Mouse (Mus musculus) adrenal gland, postnatal 36 days (tissue): ENCODE data around the gene Gm39653. TPM values are rescaled to one million over a fixed set of nuclear protein-coding genes. Genes with fewer than 3 reads are reported as not detected.

ENCODE experiments used
- total RNA-seq, 2 experiments: library from RNA; stranded (reverse); gene quantifications; 2 replicates each; pipeline ENCODE4 v1.2.3; 2021

Gm39653 gene
- total RNA-seq, 2 experiments from 2014 or later = not detected

Other genes with a start within 250 kb of the Gm39653 start
- 10 to 100 TPM; 10.1 to 12.9 TPM for gene Adam23, start 170.1 kb upstream of the Gm39653 start, total RNA-seq
- gene Dytn, start 71.0 kb downstream of the Gm39653 start, total RNA-seq = not detected
- gene Mdh1b, start 114.3 kb downstream of the Gm39653 start, total RNA-seq = not detected
- gene Fastkd2, start 114.6 kb downstream of the Gm39653 start, total RNA-seq = 10 to 100 TPM; 22.7 to 29.2 TPM
- gene 4933402D24Rik, start 153.3 kb downstream of the Gm39653 start, total RNA-seq = not detected